Mouse (Mus musculus): ENCODE results near the gene Necap2. TPM values are rescaled to one million over a fixed set of nuclear protein-coding genes. Genes with fewer than 3 reads are reported as not detected.
A peak's percentile ranks its signal among the peaks of the same experiment; 100 is the strongest.

Gene Necap2
- polyA plus RNA-seq, 1 experiment from 2014 or later, result 36.6 TPM

- peak; percentile 87 for DNase-seq (ENCODE audit: low spot score)
- H3K27me3 ChIP-seq (replicated peaks; ENCODE audit: control insufficient read depth, insufficient read depth, low read length), result no peaks in the 10 kb centered on the region
- no peaks in the 10 kb centered on the region for H3K9me3 ChIP-seq (replicated peaks; ENCODE audit: control insufficient read depth, low read length)
- peak overlapping the region; percentile 91 for H3K27ac ChIP-seq (ENCODE audit: low read depth, low read length)
- ATAC-seq, result peak; percentile 68
- 2% methylated on average over 17 of the region's 17 CpGs for WGBS
- H3K9ac ChIP-seq (ENCODE audit: low read length), result peak overlapping the region; percentile 36
- peak overlapping the region; percentile 18 for H3K4me3 ChIP-seq (ENCODE audit: low read depth, low read length)
- peaks cover 40% of the 10 kb centered on the region for H3K4me1 ChIP-seq (ENCODE audit: control insufficient read depth, insufficient read depth, low read length)
- H3K4me2 ChIP-seq (ENCODE audit: low read length), result peak overlapping the region; percentile 53
- H3K36me3 ChIP-seq (ENCODE audit: control insufficient read depth, insufficient read depth, low read length), result no peaks in the 10 kb centered on the region; the same call in 1 of the 2 replicates
Observed at GRCm38 (mm10) chr4:141053568-141054161, 24.5 kb downstream of the Necap2 start.

- H3K4me2 ChIP-seq (ENCODE audit: low read length), result peak overlapping the region; percentile 53
- DNase-seq (ENCODE audit: low spot score) (no peak), ATAC-seq (no peak)
- no peaks in the 10 kb centered on the region; the same call in 1 of the 2 replicates for H3K36me3 ChIP-seq (ENCODE audit: control insufficient read depth, insufficient read depth, low read length)
- H3K9ac ChIP-seq (ENCODE audit: low read length), result peak overlapping the region; percentile 36
- peak overlapping the region; percentile 18 for H3K4me3 ChIP-seq (ENCODE audit: low read depth, low read length)
- WGBS, result 15% methylated on average over 8 of the region's 8 CpGs
- peaks cover 45% of the 10 kb centered on the region for H3K4me1 ChIP-seq (ENCODE audit: control insufficient read depth, insufficient read depth, low read length)
- no peaks in the 10 kb centered on the region for H3K27me3 ChIP-seq (replicated peaks; ENCODE audit: control insufficient read depth, insufficient read depth, low read length)
- H3K9me3 ChIP-seq (replicated peaks; ENCODE audit: control insufficient read depth, low read length), result no peaks in the 10 kb centered on the region
- peak overlapping the region; percentile 91 for H3K27ac ChIP-seq (ENCODE audit: low read depth, low read length)
Observed at GRCm38 (mm10) chr4:141053138-141053537, 25.0 kb downstream of the Necap2 start.

- 56% methylated on average over 12 of the region's 12 CpGs for whole genome bisulfite sequencing
- H3K27ac ChIP-seq (ENCODE audit: low read depth, low read length), result peak overlapping the region; percentile 91
- DNase-seq (ENCODE audit: low spot score) (peak; percentile 58), ATAC-seq (no peak)
- H3K27me3 ChIP-seq (replicated peaks; ENCODE audit: control insufficient read depth, insufficient read depth, low read length), result no peaks in the 10 kb centered on the region
- H3K36me3 ChIP-seq (ENCODE audit: control insufficient read depth, insufficient read depth, low read length), result no peaks in the 10 kb centered on the region; the same call in 1 of the 2 replicates
- no peaks in the 10 kb centered on the region for H3K9me3 ChIP-seq (replicated peaks; ENCODE audit: control insufficient read depth, low read length)
- H3K4me3 ChIP-seq (ENCODE audit: low read depth, low read length), result no peak overlapping the region
- peak overlapping the region; percentile 36; the same call in 1 of the 2 replicates for H3K9ac ChIP-seq (ENCODE audit: low read length)
- peaks cover 46% of the 10 kb centered on the region for H3K4me1 ChIP-seq (ENCODE audit: control insufficient read depth, insufficient read depth, low read length)
- peak overlapping the region; percentile 53; the same call in 1 of the 2 replicates for H3K4me2 ChIP-seq (ENCODE audit: low read length)
Observed at GRCm38 (mm10) chr4:141052442-141052841, 25.7 kb downstream of the Necap2 start.

GRCm38 (mm10) chr4:141049476-141049835 is 28.7 kb downstream of the Necap2 start:
- H3K36me3 ChIP-seq (ENCODE audit: control insufficient read depth, insufficient read depth, low read length), result peaks cover 16% of the 10 kb centered on the region; the same call in 1 of the 2 replicates
- H3K27ac ChIP-seq (ENCODE audit: low read depth, low read length), result peak overlapping the region; percentile 97
- H3K9me3 ChIP-seq (replicated peaks; ENCODE audit: control insufficient read depth, low read length), result no peaks in the 10 kb centered on the region
- DNase-seq (ENCODE audit: low spot score) (peak; percentile 96), ATAC-seq (peak; percentile 69)
- peak overlapping the region; percentile 43 for H3K4me2 ChIP-seq (ENCODE audit: low read length)
- H3K9ac ChIP-seq (ENCODE audit: low read length), result peak overlapping the region; percentile 52
- no peak overlapping the region for H3K4me3 ChIP-seq (ENCODE audit: low read depth, low read length)
- H3K4me1 ChIP-seq (ENCODE audit: control insufficient read depth, insufficient read depth, low read length), result peaks cover 46% of the 10 kb centered on the region
- WGBS, result 12% methylated on average over 4 of the region's 4 CpGs
- H3K27me3 ChIP-seq (replicated peaks; ENCODE audit: control insufficient read depth, insufficient read depth, low read length), result no peaks in the 10 kb centered on the region

- no peaks in the 10 kb centered on the region for H3K9me3 ChIP-seq (replicated peaks; ENCODE audit: control insufficient read depth, low read length)
- peak overlapping the region; percentile 52 for H3K9ac ChIP-seq (ENCODE audit: low read length)
- H3K4me3 ChIP-seq (ENCODE audit: low read depth, low read length), result no peak overlapping the region; the same call in 1 of the 2 replicates
- H3K4me2 ChIP-seq (ENCODE audit: low read length), result peak overlapping the region; percentile 43
- peak overlapping the region; percentile 97 for H3K27ac ChIP-seq (ENCODE audit: low read depth, low read length)
- 19% methylated on average over 17 of the region's 17 CpGs for WGBS
- H3K27me3 ChIP-seq (replicated peaks; ENCODE audit: control insufficient read depth, insufficient read depth, low read length), result no peaks in the 10 kb centered on the region
- peaks cover 43% of the 10 kb centered on the region for H3K4me1 ChIP-seq (ENCODE audit: control insufficient read depth, insufficient read depth, low read length)
- ATAC-seq (peak; percentile 13), DNase-seq (ENCODE audit: low spot score) (peak; percentile 60)
- H3K36me3 ChIP-seq (ENCODE audit: control insufficient read depth, insufficient read depth, low read length), result peaks cover 16% of the 10 kb centered on the region; the same call in 1 of the 2 replicates
Observed at GRCm38 (mm10) chr4:141048810-141049475, 29.2 kb downstream of the Necap2 start.

GRCm38 (mm10) chr4:141044816-141045215 is 33.3 kb downstream of the Necap2 start:
- 12% methylated on average over 8 of the region's 8 CpGs for WGBS
- Histone ChIP-seq H3K36me3 (ENCODE audit: control insufficient read depth, insufficient read depth, low read length) (peaks cover 44% of the 10 kb centered on the region), H3K9me3 (replicated peaks; ENCODE audit: control insufficient read depth, low read length) (no peaks in the 10 kb centered on the region), H3K9ac (ENCODE audit: low read length) (no peak overlapping the region), H3K27me3 (replicated peaks; ENCODE audit: control insufficient read depth, insufficient read depth, low read length) (no peaks in the 10 kb centered on the region), H3K4me1 (ENCODE audit: control insufficient read depth, insufficient read depth, low read length) (peaks cover 18% of the 10 kb centered on the region), H3K27ac (ENCODE audit: low read depth, low read length) (no peak overlapping the region), H3K4me3 (ENCODE audit: low read depth, low read length) (no peak overlapping the region), H3K4me2 (ENCODE audit: low read length) (no peak overlapping the region)
- DNase-seq (ENCODE audit: low spot score), result peak; percentile 82
- peak; percentile 64 for ATAC-seq

GRCm38 (mm10) chr4:141041117-141041516 is 37.0 kb downstream of the Necap2 start:
- no peaks in the 10 kb centered on the region for H3K27me3 ChIP-seq (replicated peaks; ENCODE audit: control insufficient read depth, insufficient read depth, low read length)
- ATAC-seq, result no peak
- 57% methylated on average over 12 of the region's 12 CpGs for WGBS
- H3K36me3 ChIP-seq (ENCODE audit: control insufficient read depth, insufficient read depth, low read length), result peaks cover 71% of the 10 kb centered on the region
- no peaks in the 10 kb centered on the region for H3K9me3 ChIP-seq (replicated peaks; ENCODE audit: control insufficient read depth, low read length)
- no peak overlapping the region for H3K27ac ChIP-seq (ENCODE audit: low read depth, low read length)
- no peak overlapping the region for H3K9ac ChIP-seq (ENCODE audit: low read length)
- no peak overlapping the region for H3K4me3 ChIP-seq (ENCODE audit: low read depth, low read length)
- DNase-seq (ENCODE audit: low spot score), result no peak
- no peak overlapping the region for H3K4me2 ChIP-seq (ENCODE audit: low read length)
- H3K4me1 ChIP-seq (ENCODE audit: control insufficient read depth, insufficient read depth, low read length), result no peaks in the 10 kb centered on the region

- Histone ChIP-seq H3K27ac (ENCODE audit: low read depth, low read length) (no peak overlapping the region), H3K36me3 (ENCODE audit: control insufficient read depth, insufficient read depth, low read length) (peaks cover 68% of the 10 kb centered on the region)
- no peak for ATAC-seq
Observed at GRCm38 (mm10) chr4:141033606-141034549, 44.3 kb downstream of the Necap2 start.

More at GRCm38 (mm10) chr4:141033606-141034549, 44.3 kb downstream of the Necap2 start:
- Histone ChIP-seq H3K4me1 (ENCODE audit: control insufficient read depth, insufficient read depth, low read length) (no peaks in the 10 kb centered on the region), H3K27me3 (replicated peaks; ENCODE audit: control insufficient read depth, insufficient read depth, low read length) (no peaks in the 10 kb centered on the region), H3K9me3 (replicated peaks; ENCODE audit: control insufficient read depth, low read length) (no peaks in the 10 kb centered on the region), H3K9ac (ENCODE audit: low read length) (no peak overlapping the region), H3K4me2 (ENCODE audit: low read length) (no peak overlapping the region), H3K4me3 (ENCODE audit: low read depth, low read length) (no peak overlapping the region)
- DNase-seq (ENCODE audit: low spot score), result no peak
- WGBS, result 77% methylated on average over 27 of the region's 27 CpGs

Measured in forebrain, embryonic 14.5 days (tissue).